Mouse (Mus musculus): Measurements from ENCODE around the gene Abcg5.

GRCm38 (mm10) chr17:84621209-84621608 lies 61.6 kb downstream of the Abcg5 start:
- TF ChIP-seq POLR2A (IDR thresholded peaks at IDR 0.05; ENCODE audit: insufficient read depth, low read length) = no peak
- no peak for TF ChIP-seq CTCF (IDR thresholded peaks at IDR 0.05; ENCODE audit: low read depth, low read length)
- no peak for TF ChIP-seq EP300 (IDR thresholded peaks at IDR 0.05; ENCODE audit: insufficient read depth, low read depth, low read length)
